Mouse (Mus musculus): Measurements from ENCODE around the gene Enox1.

Gene Enox1

GRCm38 (mm10) chr14:77451916-77452315, 295.4 kb downstream of the Enox1 start:
- no peak for DNase-seq (ENCODE audit: low read depth, low spot score)

- no peak for DNase-seq (ENCODE audit: low read depth, low spot score)
Measured at GRCm38 (mm10) chr14:77456066-77456465, 299.5 kb downstream of the Enox1 start.

- DNase-seq (ENCODE audit: low read depth, low spot score): no peak
Measured at GRCm38 (mm10) chr14:77456876-77457275, 300.3 kb downstream of the Enox1 start.

- no peak for DNase-seq (ENCODE audit: low read depth, low spot score)
Measured at GRCm38 (mm10) chr14:77458217-77458616, 301.7 kb downstream of the Enox1 start.

- no peak for DNase-seq (ENCODE audit: low read depth, low spot score)
Measured at GRCm38 (mm10) chr14:77463919-77464318, 307.4 kb downstream of the Enox1 start.

GRCm38 (mm10) chr14:77464782-77465181, 308.2 kb downstream of the Enox1 start:
- no peak for DNase-seq (ENCODE audit: low read depth, low spot score)

- no peak for DNase-seq (ENCODE audit: low read depth, low spot score)
Measured at GRCm38 (mm10) chr14:77470577-77470976, 314.0 kb downstream of the Enox1 start.

- DNase-seq (ENCODE audit: low read depth, low spot score): no peak
Measured at GRCm38 (mm10) chr14:77473501-77473900, 316.9 kb downstream of the Enox1 start.

GRCm38 (mm10) chr14:77474026-77474425, 317.5 kb downstream of the Enox1 start:
- DNase-seq (ENCODE audit: low read depth, low spot score): no peak

- DNase-seq (ENCODE audit: low read depth, low spot score): no peak
Measured at GRCm38 (mm10) chr14:77475134-77475820, 318.7 kb downstream of the Enox1 start.

- DNase-seq (ENCODE audit: low read depth, low spot score): no peak
Measured at GRCm38 (mm10) chr14:77477704-77478103, 321.1 kb downstream of the Enox1 start.

GRCm38 (mm10) chr14:77478210-77478609, 321.6 kb downstream of the Enox1 start:
- DNase-seq (ENCODE audit: low read depth, low spot score): no peak

GRCm38 (mm10) chr14:77478692-77479091, 322.1 kb downstream of the Enox1 start:
- no peak for DNase-seq (ENCODE audit: low read depth, low spot score)

- DNase-seq (ENCODE audit: low read depth, low spot score): peak; percentile 7
Measured at GRCm38 (mm10) chr14:77483076-77483475, 326.5 kb downstream of the Enox1 start.

GRCm38 (mm10) chr14:77484951-77485447, 328.4 kb downstream of the Enox1 start:
- no peak for DNase-seq (ENCODE audit: low read depth, low spot score)

- DNase-seq (ENCODE audit: low read depth, low spot score): no peak
Measured at GRCm38 (mm10) chr14:77490699-77491098, 334.1 kb downstream of the Enox1 start.

- no peak for DNase-seq (ENCODE audit: low read depth, low spot score)
Measured at GRCm38 (mm10) chr14:77491731-77492130, 335.2 kb downstream of the Enox1 start.

GRCm38 (mm10) chr14:77499996-77500581, 343.5 kb downstream of the Enox1 start:
- DNase-seq (ENCODE audit: low read depth, low spot score): no peak

GRCm38 (mm10) chr14:77504458-77505135, 348.0 kb downstream of the Enox1 start:
- no peak for DNase-seq (ENCODE audit: low read depth, low spot score)

- DNase-seq (ENCODE audit: low read depth, low spot score): no peak
Measured at GRCm38 (mm10) chr14:77506341-77506740, 349.8 kb downstream of the Enox1 start.

GRCm38 (mm10) chr14:77508036-77508435, 351.5 kb downstream of the Enox1 start:
- DNase-seq (ENCODE audit: low read depth, low spot score): no peak

GRCm38 (mm10) chr14:77509042-77509441, 352.5 kb downstream of the Enox1 start:
- DNase-seq (ENCODE audit: low read depth, low spot score): no peak

- DNase-seq (ENCODE audit: low read depth, low spot score): no peak
Measured at GRCm38 (mm10) chr14:77509924-77510323, 353.4 kb downstream of the Enox1 start.

Measured in CD4-positive, CD25-positive, alpha-beta regulatory T cell, adult 2 months (primary cell).